Mouse (Mus musculus) ES-Bruce4 (cell line): ENCODE measurements around the gene Ube2a. TPM values are rescaled to one million over a fixed set of nuclear protein-coding genes. Genes with fewer than 3 reads are reported as not detected.

Experiments used
- H3K27ac ChIP-seq: 2 replicates; pipeline ENCODE4 v1.5.1; 2012; ENCODE audit warnings: low read length, inconsistent platforms; ENCODE audit not compliant: insufficient read depth
- H3K27me3 ChIP-seq: 2 replicates; pipeline ENCODE4 v1.6.1; 2012; ENCODE audit warnings: mild to moderate bottlenecking, low read length, inconsistent platforms; ENCODE audit not compliant: control insufficient read depth, poor library complexity, insufficient read depth, severe bottlenecking
- H3K36me3 ChIP-seq: 2 replicates; pipeline ENCODE4 v1.6.1; 2012; ENCODE audit warnings: inconsistent platforms, mild to moderate bottlenecking, low read length, moderate library complexity; ENCODE audit not compliant: control insufficient read depth, poor library complexity, insufficient read depth, severe bottlenecking
- H3K4me1 ChIP-seq: one replicate; pipeline ENCODE4 v1.8.1; 2011; ENCODE audit warnings: low read length; ENCODE audit not compliant: control insufficient read depth, insufficient read depth
- H3K4me3 ChIP-seq: 2 replicates; pipeline ENCODE4 v1.5.1; 2011; ENCODE audit warnings: low read depth, mild to moderate bottlenecking, low read length
- H3K9ac ChIP-seq: 2 replicates; pipeline ENCODE4 v1.6.1; 2012; ENCODE audit warnings: low read depth, mild to moderate bottlenecking, inconsistent platforms; ENCODE audit not compliant: poor library complexity, severe bottlenecking
- H3K9me3 ChIP-seq: replicated peaks from 2 replicates; pipeline ENCODE4 v1.6.1; 2012; ENCODE audit warnings: mild to moderate bottlenecking, low read length, inconsistent platforms; ENCODE audit not compliant: control insufficient read depth, poor library complexity, insufficient read depth, severe bottlenecking
- CTCF ChIP-seq: IDR thresholded peaks from one replicate; pipeline ENCODE4 v1.8.1; 2011; ENCODE audit warnings: low read depth, low read length
- EP300 ChIP-seq: IDR thresholded peaks from 2 replicates; pipeline ENCODE4 v1.6.1; 2011; ENCODE audit warnings: low read depth, low read length; ENCODE audit not compliant: insufficient read depth
- POLR2A ChIP-seq: IDR thresholded peaks from one replicate; pipeline ENCODE4 v1.8.1; 2011; ENCODE audit warnings: low read length; ENCODE audit not compliant: insufficient read depth
- polyA plus RNA-seq: library from polyadenylated mRNA; stranded (reverse); fragments of >200 nt; gene quantifications from 2 replicates; pipeline ENCODE4 v1.2.4, GENCODE M21; 2011; ENCODE audit warnings: low read depth; ENCODE audit not compliant: missing spikeins, insufficient read depth, insufficient read length

Ube2a gene
- 101 and 112 TPM in 2 replicates for polyA plus RNA-seq

GRCm38 (mm10) chrX:36873765-36874164, at the start of gene Ube2a, which contains the start of gene C330007P06Rik:
Gene Ube2a (plus strand): TSS chrX:36873900.
Gene C330007P06Rik (minus strand): TSS chrX:36874111.
- H3K9me3 ChIP-seq = no peaks in the 10 kb centered on the region
- TF ChIP-seq EP300 (no peak), CTCF (no peak), POLR2A (no peak)
- no peak within 1 kb of the TSS for H3K27ac ChIP-seq

GRCm38 (mm10) chrX:36823932-36824711, 49.6 kb upstream of the Ube2a start:
- Histone ChIP-seq H3K9ac (no peak overlapping the region), H3K27me3 (no peaks in the 10 kb centered on the region), H3K27ac (no peak overlapping the region; the same call in 1 of the 2 replicates), H3K36me3 (no peaks in the 10 kb centered on the region), H3K4me3 (no peak overlapping the region), H3K4me1 (peaks cover 2% of the 10 kb centered on the region), H3K9me3 (no peaks in the 10 kb centered on the region)
- no peak for TF ChIP-seq CTCF
- TF ChIP-seq POLR2A = no peak
- TF ChIP-seq EP300 = no peak

More at GRCm38 (mm10) chrX:36873765-36874164, at the start of gene Ube2a, which contains the start of gene C330007P06Rik:
- Histone ChIP-seq H3K9ac (peak within 1 kb of the TSS; percentile 95), H3K27me3 (no peaks in the 10 kb centered on the region), H3K36me3 (peaks cover 7% of the 10 kb centered on the region), H3K4me1 (no peaks in the 10 kb centered on the region), H3K4me3 (peak within 1 kb of the TSS; percentile 94)

- Histone ChIP-seq H3K27ac (no peak overlapping the region), H3K36me3 (no peaks in the 10 kb centered on the region), H3K9me3 (no peaks in the 10 kb centered on the region), H3K4me3 (no peak overlapping the region), H3K9ac (no peak overlapping the region), H3K27me3 (no peaks in the 10 kb centered on the region), H3K4me1 (peaks cover 2% of the 10 kb centered on the region)
- TF ChIP-seq CTCF (no peak), POLR2A (no peak), EP300 (no peak)
Observed at GRCm38 (mm10) chrX:36825032-36825431, 48.7 kb upstream of the Ube2a start.

- TF ChIP-seq CTCF = no peak
- TF ChIP-seq POLR2A = no peak
- TF ChIP-seq EP300 = no peak
- no peaks in the 10 kb centered on the region for H3K9me3 ChIP-seq
Observed at GRCm38 (mm10) chrX:36826873-36827272, 46.8 kb upstream of the Ube2a start.

GRCm38 (mm10) chrX:36830271-36830670, 43.4 kb upstream of the Ube2a start:
- Histone ChIP-seq H3K27me3 (no peaks in the 10 kb centered on the region), H3K9ac (no peak overlapping the region), H3K9me3 (no peaks in the 10 kb centered on the region), H3K4me3 (no peak overlapping the region), H3K36me3 (no peaks in the 10 kb centered on the region), H3K27ac (no peak overlapping the region), H3K4me1 (peaks cover 2% of the 10 kb centered on the region)
- TF ChIP-seq POLR2A (no peak), EP300 (no peak), CTCF (no peak)

More at GRCm38 (mm10) chrX:36826873-36827272, 46.8 kb upstream of the Ube2a start:
- H3K4me3 ChIP-seq = no peak overlapping the region
- H3K4me1 ChIP-seq = peaks cover 2% of the 10 kb centered on the region
- H3K27me3 ChIP-seq = no peaks in the 10 kb centered on the region
- no peak overlapping the region for H3K27ac ChIP-seq
- H3K9ac ChIP-seq = no peak overlapping the region
- no peaks in the 10 kb centered on the region for H3K36me3 ChIP-seq

- Histone ChIP-seq H3K27ac (no peak overlapping the region), H3K27me3 (no peaks in the 10 kb centered on the region), H3K36me3 (no peaks in the 10 kb centered on the region), H3K4me1 (peaks cover 3% of the 10 kb centered on the region), H3K9me3 (no peaks in the 10 kb centered on the region), H3K4me3 (no peak overlapping the region), H3K9ac (no peak overlapping the region)
- TF ChIP-seq POLR2A = no peak
- TF ChIP-seq EP300 = no peak
- no peak for TF ChIP-seq CTCF
Observed at GRCm38 (mm10) chrX:36831632-36832031, 42.1 kb upstream of the Ube2a start.
